Mouse (Mus musculus): Measurements from ENCODE around the gene Mst1r.

Mst1r gene

GRCm38 (mm10) chr9:107955613-107956289 lies 49.1 kb downstream of the Mst1r start:
- no peak for DNase-seq

- no peak for DNase-seq
Measured at GRCm38 (mm10) chr9:107957141-107957540, 50.5 kb downstream of the Mst1r start.

- DNase-seq = no peak
Measured at GRCm38 (mm10) chr9:107959896-107960295, 53.2 kb downstream of the Mst1r start.

DNA sequence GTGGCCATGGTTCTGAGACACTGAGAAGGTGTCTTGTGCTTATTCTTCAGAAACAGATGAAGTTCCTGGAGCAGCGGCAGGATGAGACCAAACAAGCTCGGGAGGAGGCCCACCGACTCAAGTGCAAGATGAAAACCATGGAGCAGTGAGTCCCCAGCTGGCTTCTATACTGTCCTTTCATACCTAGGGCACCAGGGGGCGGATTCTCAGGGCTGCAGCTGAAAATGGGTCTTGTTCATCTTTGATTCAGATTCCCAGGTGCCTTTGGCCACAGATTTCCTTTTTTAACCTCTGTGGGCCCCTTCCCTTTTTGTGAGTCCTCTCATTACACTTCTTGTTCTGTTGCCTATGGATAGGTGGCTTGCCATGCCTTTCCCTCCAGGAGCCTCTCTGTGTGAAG lies 54.3 kb downstream of the Mst1r start:
- DNase-seq = no peak

DNA sequence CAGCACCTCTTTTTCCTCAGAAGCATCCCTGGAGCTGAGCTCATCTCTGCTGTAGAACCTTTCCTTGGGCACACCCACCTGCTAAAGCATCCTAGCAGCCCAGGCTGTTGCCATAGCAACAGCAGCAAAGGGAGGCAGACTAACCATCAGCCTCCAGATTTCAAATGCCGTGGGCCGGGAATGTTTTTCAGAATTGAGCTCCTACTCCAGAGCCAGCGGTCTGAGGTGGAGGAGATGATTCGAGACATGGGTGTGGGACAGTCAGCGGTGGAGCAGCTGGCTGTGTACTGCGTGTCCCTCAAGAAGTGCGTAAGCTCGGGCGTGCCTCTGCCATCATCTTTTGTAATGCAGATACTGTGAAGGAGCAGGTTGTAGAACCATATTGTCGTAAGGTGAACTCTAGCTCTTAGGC lies 54.7 kb downstream of the Mst1r start:
- DNase-seq = peak; percentile 91

GRCm38 (mm10) chr9:107961881-107962280 lies 55.2 kb downstream of the Mst1r start:
- peak; percentile 86 for DNase-seq

DNA sequence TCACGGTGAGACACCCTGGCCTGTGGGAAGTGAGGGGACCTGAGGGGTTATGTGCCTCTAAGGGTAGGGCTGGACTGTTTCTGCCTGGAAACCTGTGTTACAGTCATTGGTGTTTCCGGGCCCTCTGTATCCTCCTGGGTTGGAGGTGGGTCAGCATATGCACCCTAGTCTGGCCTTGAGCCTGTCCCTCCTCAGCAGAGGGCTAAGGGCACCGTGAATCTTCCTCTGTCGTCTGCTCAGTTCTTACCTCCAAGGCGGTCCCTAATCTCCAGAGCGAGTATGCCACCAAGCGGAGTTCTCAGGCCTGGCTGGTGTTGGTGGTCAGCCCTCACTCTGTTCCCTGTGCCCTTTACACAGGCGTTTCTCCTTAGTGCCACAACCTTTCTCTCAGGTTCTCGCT lies 56.2 kb downstream of the Mst1r start:
- no peak for DNase-seq

DNA sequence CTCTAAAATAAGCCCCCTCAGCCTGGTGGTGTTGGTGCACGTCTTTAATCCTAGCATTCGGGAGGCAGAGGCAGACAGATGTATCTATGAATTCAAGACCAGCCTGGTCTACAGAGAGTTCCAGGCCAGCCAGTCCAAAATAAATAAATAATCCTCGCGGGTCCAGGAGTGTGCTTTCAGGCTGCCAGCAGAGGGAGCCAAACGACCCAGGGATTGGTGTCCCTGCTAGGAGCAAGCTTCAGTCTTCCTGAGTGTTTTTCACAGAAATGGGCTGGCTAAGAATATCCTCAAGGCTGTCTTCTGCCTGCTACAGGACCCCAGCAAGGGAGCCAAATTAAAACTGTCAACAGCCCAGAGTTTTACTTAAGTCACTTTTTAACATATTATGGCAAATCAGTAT lies 57.0 kb downstream of the Mst1r start:
- DNase-seq = peak; percentile 75

DNA sequence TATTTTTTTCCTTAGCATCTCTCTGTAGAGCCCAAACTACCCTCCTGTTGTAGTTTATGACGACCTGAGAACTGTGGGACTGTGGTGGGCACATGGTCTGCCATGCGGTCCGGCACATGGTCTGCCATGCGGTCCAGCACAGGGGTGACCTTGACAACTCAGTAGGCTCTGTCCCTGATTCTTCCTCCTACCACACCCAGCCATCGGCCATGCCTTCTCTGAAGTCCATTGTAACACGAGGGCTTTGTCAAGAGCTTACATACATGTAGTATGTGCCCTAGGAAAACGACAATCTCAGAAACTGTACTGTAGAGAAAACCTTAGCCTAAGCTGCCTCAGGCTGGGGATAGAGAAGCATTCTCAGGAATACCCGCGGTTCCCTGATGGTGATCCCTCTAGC lies 58.0 kb downstream of the Mst1r start:
- no peak for DNase-seq

- no peak for DNase-seq
Measured at GRCm38 (mm10) chr9:107966676-107967075, 60.0 kb downstream of the Mst1r start.

GRCm38 (mm10) chr9:107967437-107967836 lies 60.8 kb downstream of the Mst1r start:
- DNase-seq = no peak

DNA sequence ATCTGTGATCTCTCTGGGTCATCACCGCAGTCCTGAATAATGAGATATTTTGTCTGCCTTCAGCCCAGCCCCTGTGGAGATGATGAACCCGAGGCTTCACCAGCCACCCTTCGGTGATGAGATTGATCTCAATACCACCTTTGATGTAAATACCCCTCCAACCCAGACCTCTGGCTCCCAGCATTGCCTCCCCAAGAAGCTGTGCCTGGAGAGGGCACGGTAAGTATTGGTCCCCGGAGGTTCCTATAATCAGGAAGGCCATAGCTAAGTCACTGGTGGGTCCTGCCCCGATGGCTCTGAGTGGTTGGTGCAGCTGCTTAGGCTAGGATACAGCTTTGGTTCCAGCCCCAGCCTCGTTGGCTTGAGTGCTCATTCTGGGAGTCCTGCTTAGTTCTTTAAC lies 61.9 kb downstream of the Mst1r start:
- DNase-seq = no peak
